Mouse (Mus musculus) CH12.LX (cell line): Measurements from ENCODE around the gene Arap2. TPM values are rescaled to one million over a fixed set of nuclear protein-coding genes. Genes with fewer than 3 reads are reported as not detected.

Experiments used
- DNase-seq: peaks from one replicate; pipeline ENCODE4 v3.0.0-alpha.2; 2013; ENCODE audit errors: extremely low read depth
- H3K27ac ChIP-seq: 2 replicates; pipeline ENCODE4 v1.5.1; 2012; ENCODE audit warnings: low read depth, mild to moderate bottlenecking, control low read depth, moderate library complexity; ENCODE audit not compliant: insufficient read depth
- H3K27me3 ChIP-seq: replicated peaks from 2 replicates; pipeline ENCODE3; 2012; ENCODE audit warnings: inconsistent platforms
- H3K36me3 ChIP-seq, 2 experiments: replicated peaks in 1 of 2; 2 replicates each; pipeline versions ENCODE3 to v1.6.1; 2012; ENCODE audit warnings: inconsistent platforms in 1 of 2, low read length in 1 of 2, mild to moderate bottlenecking in 1 of 2, mixed read lengths in 1 of 2, moderate library complexity in 1 of 2; ENCODE audit not compliant: control insufficient read depth in 1 of 2, insufficient read depth in 1 of 2
- H3K4me1 ChIP-seq, 2 experiments: 2 replicates each; pipeline ENCODE4 v1.6.1; 2012; ENCODE audit warnings: inconsistent platforms in 1 of 2, moderate library complexity in 1 of 2; ENCODE audit not compliant: insufficient read depth in 2 of 2, control insufficient read depth in 1 of 2
- H3K4me2 ChIP-seq: 2 replicates; pipeline ENCODE4 v1.6.1; 2012; ENCODE audit warnings: low read depth, mild to moderate bottlenecking, control low read depth; ENCODE audit not compliant: poor library complexity, insufficient read depth, severe bottlenecking
- H3K4me3 ChIP-seq, 3 experiments: fragments of 150-350 bp in 1 of 3; sonication (generic) in 1 of 3; replicated peaks in 1 of 3; 2 replicates each; pipeline versions ENCODE3 to v1.5.1; 2011 to 2012; ENCODE audit warnings: low read depth in 2 of 3, low read length in 2 of 3, mild to moderate bottlenecking in 2 of 3, moderate library complexity in 2 of 3, control low read depth in 1 of 3, improper control_type of control experiment in 1 of 3, inconsistent platforms in 1 of 3, mixed read lengths in 1 of 3; ENCODE audit not compliant: poor library complexity in 1 of 3
- H3K79me2 ChIP-seq: replicated peaks from 2 replicates; pipeline ENCODE4 v1.6.1; 2012; ENCODE audit warnings: mild to moderate bottlenecking, moderate library complexity; ENCODE audit not compliant: control insufficient read depth, poor library complexity, insufficient read depth, severe bottlenecking; ENCODE audit errors: extremely low read depth
- H3K9ac ChIP-seq: 2 replicates; pipeline ENCODE4 v1.6.1; 2012; ENCODE audit warnings: low read depth, mild to moderate bottlenecking, control low read depth, moderate library complexity; ENCODE audit not compliant: insufficient read depth
- H3K9me3 ChIP-seq: replicated peaks from 2 replicates; pipeline ENCODE3; 2012; ENCODE audit warnings: low read length, inconsistent platforms, mixed read lengths
- BHLHE40 ChIP-seq: IDR thresholded peaks from 2 replicates; pipeline ENCODE4 v1.6.1; 2011; ENCODE audit warnings: mild to moderate bottlenecking, low read depth, low read length, improper control_type of control experiment
- ELF1 ChIP-seq: IDR thresholded peaks from 2 replicates; pipeline ENCODE4 v1.6.1; 2014; ENCODE audit warnings: low read depth, mild to moderate bottlenecking, inconsistent platforms, low read length, improper control_type of control experiment
- EP300 ChIP-seq: IDR thresholded peaks from 2 replicates; pipeline ENCODE4 v1.6.1; 2011; ENCODE audit warnings: low read length, improper control_type of control experiment
- ETS1 ChIP-seq: conservative IDR thresholded peaks from 2 replicates; pipeline ENCODE4 v1.6.1; 2012; ENCODE audit warnings: low read depth, mild to moderate bottlenecking, inconsistent platforms, low read length, improper control_type of control experiment, moderate library complexity
- GABPA ChIP-seq: IDR thresholded peaks from 2 replicates; pipeline ENCODE4 v1.6.1; 2012; ENCODE audit warnings: low read depth, low read length, improper control_type of control experiment, inconsistent platforms; ENCODE audit not compliant: insufficient replicate concordance
- IRF4 ChIP-seq: IDR thresholded peaks from 2 replicates; pipeline ENCODE4 v1.6.1; 2014; ENCODE audit warnings: low read depth, mild to moderate bottlenecking, inconsistent platforms, low read length, improper control_type of control experiment
- JUN ChIP-seq: IDR thresholded peaks from 2 replicates; pipeline ENCODE4 v1.6.1; 2011; ENCODE audit warnings: low read depth, mild to moderate bottlenecking, low read length, improper control_type of control experiment, moderate library complexity; ENCODE audit not compliant: insufficient read depth
- JUND ChIP-seq: conservative IDR thresholded peaks from 2 replicates; pipeline ENCODE4 v1.6.1; 2011; ENCODE audit warnings: low read depth, low read length, improper control_type of control experiment
- KAT2A ChIP-seq: IDR thresholded peaks from 2 replicates; pipeline ENCODE4 v1.6.1; 2012; ENCODE audit warnings: low read length, improper control_type of control experiment, inconsistent platforms; ENCODE audit not compliant: insufficient replicate concordance
- MAFK ChIP-seq: IDR thresholded peaks from 2 replicates; pipeline ENCODE4 v1.6.1; 2011; ENCODE audit warnings: low read length, improper control_type of control experiment; ENCODE audit not compliant: insufficient replicate concordance
- MEF2A ChIP-seq: IDR thresholded peaks from 2 replicates; pipeline ENCODE4 v1.6.1; 2014; ENCODE audit warnings: low read depth, mild to moderate bottlenecking, inconsistent platforms, low read length, improper control_type of control experiment, borderline replicate concordance
- MXI1 ChIP-seq: IDR thresholded peaks from 2 replicates; pipeline ENCODE4 v1.6.1; 2011; ENCODE audit warnings: mild to moderate bottlenecking, low read depth, low read length, improper control_type of control experiment
- NELFE ChIP-seq: IDR thresholded peaks from 2 replicates; pipeline ENCODE4 v1.6.1; 2011; ENCODE audit warnings: low read depth, low read length, improper control_type of control experiment
- NRF1 ChIP-seq: IDR thresholded peaks from 2 replicates; pipeline ENCODE4 v1.6.1; 2014; ENCODE audit warnings: low read depth, mild to moderate bottlenecking, inconsistent platforms, low read length, improper control_type of control experiment, moderate library complexity
- RCOR1 ChIP-seq: conservative IDR thresholded peaks from 2 replicates; pipeline ENCODE4 v1.6.1; 2012; ENCODE audit warnings: low read depth, mild to moderate bottlenecking, inconsistent platforms, low read length, improper control_type of control experiment
- TBP ChIP-seq: conservative IDR thresholded peaks from 2 replicates; pipeline ENCODE4 v1.6.1; 2011; ENCODE audit warnings: low read depth, low read length, improper control_type of control experiment
- TCF12 ChIP-seq: IDR thresholded peaks from 2 replicates; pipeline ENCODE4 v1.6.1; 2014; ENCODE audit warnings: low read depth, mild to moderate bottlenecking, inconsistent platforms, low read length, improper control_type of control experiment
- UBTF ChIP-seq: IDR thresholded peaks from 2 replicates; pipeline ENCODE4 v1.6.1; 2012; ENCODE audit warnings: low read depth, mild to moderate bottlenecking, inconsistent platforms, low read length, improper control_type of control experiment, moderate library complexity
- ZC3H11A ChIP-seq: IDR thresholded peaks from 2 replicates; pipeline ENCODE4 v1.6.1; 2012; ENCODE audit warnings: low read depth, mild to moderate bottlenecking, inconsistent platforms, low read length, improper control_type of control experiment
- ZMIZ1 ChIP-seq: IDR thresholded peaks from 2 replicates; pipeline ENCODE4 v1.6.1; 2012; ENCODE audit warnings: low read depth, mild to moderate bottlenecking, inconsistent platforms, low read length, improper control_type of control experiment
- dilution Hi-C: fragments of 300-500 bp; cut with MboI; formaldehyde crosslinking; loops from 2 replicates; pipeline ENCODE4 v1.14.3; 2020; ENCODE audit warnings: low sequenced_read_pairs; ENCODE audit not compliant: extremely low pct_unique_long_range_greater_than_20kb, extremely low pct_ligation_motif_present
- in situ Hi-C: fragments of 300-500 bp; cut with MboI; formaldehyde crosslinking; loops from 3 replicates; pipeline ENCODE4 v1.14.3; 2019; ENCODE audit warnings: low sequenced_read_pairs, low pct_ligation_motif_present, low pct_unique_long_range_greater_than_20kb, mixed read lengths
- polyA plus RNA-seq: library from polyadenylated mRNA; unstranded; fragments of >175 nt; gene quantifications from 2 replicates; pipeline ENCODE4 v1.2.1, GENCODE M21; 2012; ENCODE audit warnings: low read depth; ENCODE audit not compliant: insufficient read length
- total RNA-seq, 2 experiments: library from RNA; depleted of rRNA; stranded (reverse); fragments of 300-350 nt in 1 of 2; fragments of >200 nt in 1 of 2; gene quantifications; 2 replicates each; pipeline ENCODE4 v1.2.3; 2012 to 2014

Gene Arap2
- total RNA-seq (2012; rRNA removed) (7.1 and 9.4 TPM in 2 replicates), total RNA-seq (2014; rRNA removed) (15.1 and 17.7 TPM in 2 replicates), polyA plus RNA-seq (6.1 and 6.6 TPM in 2 replicates)

- Histone ChIP-seq H3K27me3 (no peaks in the 10 kb centered on the region), H3K4me1 (peaks cover 9 to 36% of the 10 kb centered on the region in 2 experiments; a peak in 3 of 4 replicates), H3K36me3 (peaks cover 0 to 3% of the 10 kb centered on the region in 2 experiments), H3K9me3 (no peaks in the 10 kb centered on the region), H3K4me2 (peak within 1 kb of the TSS; percentile 82), H3K9ac (peak within 1 kb of the TSS; percentile 94), H3K79me2 (0 out of 2 replicates have a peak, but pooled peaks cover 5% of the 10 kb centered on the region), H3K4me3 (peak within 1 kb of the TSS; percentile 72 to 85 (median 73)), H3K27ac (peak within 1 kb of the TSS; percentile 50)
- peak; percentile 35 for DNase-seq
- TF ChIP-seq TBP (no peak), ELF1 (peak; percentile 65), NELFE (peak; percentile 43; the same call in 1 of the 2 replicates), TCF12 (peak; percentile 60; the same call in 1 of the 2 replicates), MEF2A (0 out of 2 replicates have a peak, but pooled peaks have one; percentile 15), NRF1 (peak; percentile 65; the same call in 1 of the 2 replicates), MXI1 (no peak), UBTF (0 out of 2 replicates have a peak, but pooled peaks have one; percentile 50)
- in situ Hi-C loops (no loop called here), dilution Hi-C loops (no loop called here)
These were observed at the start of gene Arap2 for GRCm38 (mm10) chr5:62765784-62766701. Gene Arap2 (minus strand): TSS chr5:62766159.

- Histone ChIP-seq H3K9ac (no peak overlapping the region), H3K9me3 (no peaks in the 10 kb centered on the region), H3K79me2 (no peaks in the 10 kb centered on the region), H3K27ac (no peak overlapping the region), H3K27me3 (no peaks in the 10 kb centered on the region), H3K4me2 (no peak overlapping the region), H3K4me3 (no peak overlapping the region), H3K36me3 (no peaks in the 10 kb centered on the region), H3K4me1 (peaks cover 3 to 37% of the 10 kb centered on the region in 2 experiments; a peak in 3 of 4 replicates)
- dilution Hi-C loops (no loop called here), in situ Hi-C loops (no loop called here)
- peak; percentile 86 for DNase-seq
- TF ChIP-seq BHLHE40 (peak; percentile 72), MEF2A (peak; percentile 60; the same call in 1 of the 2 replicates), JUND (peak; percentile 98), MAFK (peak; percentile 97), ELF1 (0 out of 2 replicates have a peak, but pooled peaks have one; percentile 33), ZMIZ1 (no peak), IRF4 (peak; percentile 98), ETS1 (peak; percentile 96), TCF12 (no peak), EP300 (peak; percentile 98), JUN (peak; percentile 96), KAT2A (no peak), GABPA (no peak), ZC3H11A (no peak), RCOR1 (peak; percentile 82)
These were observed 49.8 kb upstream of the Arap2 start for GRCm38 (mm10) chr5:62815741-62816140.
